Mouse (Mus musculus): ENCODE results near the gene Tinagl1.

DNA sequence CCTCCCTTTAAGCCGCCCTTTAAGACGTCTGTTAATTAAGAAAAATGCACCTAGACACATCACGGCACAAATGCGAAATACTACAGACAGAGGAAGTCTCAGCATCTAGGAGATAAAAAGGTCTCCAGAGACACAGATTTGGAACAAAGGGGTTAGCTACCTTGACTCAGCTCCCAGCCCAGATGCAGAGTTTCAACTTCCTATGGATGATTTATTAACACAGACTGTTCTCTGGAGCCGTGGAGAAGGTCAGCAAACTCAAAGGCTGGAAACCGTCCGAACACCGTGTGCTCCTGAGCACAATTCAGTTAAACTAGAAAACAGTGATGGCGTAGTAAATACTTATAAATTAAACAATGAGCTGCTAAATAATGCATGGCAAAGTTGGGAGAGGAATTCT lies 17.3 kb upstream of the Tinagl1 start:
- TF ChIP-seq POLR2A (IDR thresholded peaks at IDR 0.05; ENCODE audit: borderline replicate concordance, control insufficient read depth, low read depth, low read length) (no peak), CTCF (IDR thresholded peaks at IDR 0.05; ENCODE audit: control insufficient read depth, insufficient read depth, low read length) (no peak)
